ENCODE assay signal across 8 mouse cellular contexts in the genomic region with DNA sequence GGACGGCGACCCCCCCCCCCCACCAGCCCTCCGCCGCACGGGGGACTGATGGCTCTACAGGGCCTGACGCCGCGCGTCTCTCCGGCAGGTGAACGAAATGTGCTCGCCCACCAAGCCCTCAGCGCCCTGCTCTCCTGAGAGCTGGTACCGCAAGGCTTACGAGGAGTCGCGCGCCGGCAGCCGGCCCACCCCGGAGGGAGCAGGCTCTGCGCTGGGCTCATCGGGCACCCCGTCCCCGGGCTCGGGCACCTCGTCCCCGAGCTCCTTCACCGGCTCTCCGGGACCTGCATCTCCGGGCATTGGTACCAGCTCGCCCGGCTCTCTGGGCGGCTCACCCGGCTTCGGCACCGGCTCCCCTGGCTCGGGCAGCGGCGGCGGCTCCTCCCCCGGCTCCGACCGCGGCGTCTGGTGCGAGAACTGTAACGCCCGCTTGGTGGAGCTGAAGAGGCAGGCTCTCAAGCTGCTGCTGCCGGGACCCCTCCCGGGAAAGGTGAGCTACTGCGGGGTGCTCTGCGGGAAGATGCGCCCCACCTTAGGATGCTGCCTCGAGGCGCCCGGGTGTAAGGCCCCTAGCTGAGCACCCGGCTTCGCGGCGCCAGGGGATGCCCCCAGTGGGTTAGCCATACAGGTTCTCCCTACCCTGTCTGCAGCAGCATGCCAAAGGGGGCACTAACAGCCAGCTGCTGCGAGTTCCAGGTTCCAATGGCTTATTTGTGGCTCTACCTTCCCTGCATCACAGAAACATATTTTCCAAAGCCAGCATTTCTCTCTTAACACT. TPM values are rescaled to one million over a fixed set of nuclear protein-coding genes. Genes with fewer than 3 reads are reported as not detected.
DNase-seq lines count a peak whose midpoint lies in the region; ATAC-seq lines count a peak whose summit lies in the region.

No protein-coding gene starts in this region.

- peak; percentile 50 for DNase-seq in CD4-positive helper T cell, adult 2 months (ENCODE audit: low read depth, low spot score)
- peak; percentile 81 to 89 for DNase-seq in heart, postnatal 14 days
- peak; percentile 90 to 93 for DNase-seq in kidney, postnatal 4 days
- peak; percentile 86 for DNase-seq in testis, postnatal 10 days (ENCODE audit: low spot score)

- peaks cover 7% of the 10 kb centered on the region; the same call in 1 of the 2 replicates for H3K27me3 ChIP-seq in forebrain, embryonic 16.5 days (replicated peaks; ENCODE audit: control insufficient read depth, insufficient read depth, low read length)
- peaks cover 92% of the 10 kb centered on the region for H3K27me3 ChIP-seq in liver, embryonic 15.5 days
- H3K27me3 ChIP-seq in neural tube, embryonic 12.5 days (replicated peaks): peaks cover 7% of the 10 kb centered on the region; the same call in 1 of the 2 replicates

- no peaks in the 10 kb centered on the region for H3K36me3 ChIP-seq in forebrain, embryonic 16.5 days (ENCODE audit: control insufficient read depth, insufficient read depth)
- H3K36me3 ChIP-seq in liver, embryonic 15.5 days (replicated peaks): no peaks in the 10 kb centered on the region
- no peaks in the 10 kb centered on the region for H3K36me3 ChIP-seq in neural tube, embryonic 12.5 days

- H3K9ac ChIP-seq in forebrain, embryonic 16.5 days (replicated peaks; ENCODE audit: low read depth, low read length): peak overlapping the region; percentile 68
- no peak overlapping the region for H3K9ac ChIP-seq in liver, embryonic 15.5 days
- H3K9ac ChIP-seq in neural tube, embryonic 12.5 days: peak overlapping the region; percentile 80

- H3K27ac ChIP-seq in forebrain, embryonic 16.5 days (ENCODE audit: low read length): no peak overlapping the region
- no peak overlapping the region for H3K27ac ChIP-seq in liver, embryonic 15.5 days (replicated peaks)
- 0 out of 2 replicates have a peak overlapping the region, but pooled peaks have one; percentile 43 for H3K27ac ChIP-seq in neural tube, embryonic 12.5 days

- H3K4me1 ChIP-seq in forebrain, embryonic 16.5 days (replicated peaks; ENCODE audit: control insufficient read depth, insufficient read depth, low read length): peaks cover 24% of the 10 kb centered on the region
- peaks cover 36% of the 10 kb centered on the region for H3K4me1 ChIP-seq in liver, embryonic 15.5 days (replicated peaks)
- peaks cover 32% of the 10 kb centered on the region for H3K4me1 ChIP-seq in neural tube, embryonic 12.5 days

- peak overlapping the region; percentile 93 for H3K4me2 ChIP-seq in forebrain, embryonic 16.5 days (ENCODE audit: low read length)
- peak overlapping the region; percentile 74 for H3K4me2 ChIP-seq in liver, embryonic 15.5 days
- H3K4me2 ChIP-seq in neural tube, embryonic 12.5 days (replicated peaks): peak overlapping the region; percentile 100

- peak; percentile 47 for ATAC-seq in cerebellum, adult (ENCODE audit: insufficient number of reproducible peaks, low FRiP score, low TSS enrichment)
- ATAC-seq in forebrain, embryonic 16.5 days: peak; percentile 49
- ATAC-seq in liver, embryonic 15.5 days (ENCODE audit: insufficient read depth): 0 out of 2 replicates have a peak, but pooled peaks have one; percentile 22
- peak; percentile 45 for ATAC-seq in neural tube, embryonic 12.5 days (ENCODE audit: low FRiP score, low read depth)

- H3K9me3 ChIP-seq in forebrain, embryonic 16.5 days (ENCODE audit: control insufficient read depth, low read length): no peaks in the 10 kb centered on the region
- H3K9me3 ChIP-seq in liver, embryonic 15.5 days (replicated peaks): no peaks in the 10 kb centered on the region
- H3K9me3 ChIP-seq in neural tube, embryonic 12.5 days: no peaks in the 10 kb centered on the region

- peak overlapping the region; percentile 74 for H3K4me3 ChIP-seq in forebrain, embryonic 16.5 days (replicated peaks; ENCODE audit: low read length)
- peak overlapping the region; percentile 51 for H3K4me3 ChIP-seq in liver, embryonic 15.5 days (replicated peaks)
- peak overlapping the region; percentile 71 for H3K4me3 ChIP-seq in neural tube, embryonic 12.5 days

- under 1% methylated on average over 61 of the region's 62 CpGs for WGBS in forebrain, embryonic 16.5 days
- WGBS in liver, embryonic 15.5 days (ENCODE audit: insufficient replicate concordance): 1% methylated on average over 62 of the region's 62 CpGs
- under 1% methylated on average over 62 of the region's 62 CpGs for WGBS in neural tube, embryonic 12.5 days

- intact Hi-C loops in heart, postnatal 14 days (cut with DNase I): loop anchor here (2.0 to 5.0 kb wide), 2 partner anchors 158 to 557 kb away; no protein-coding TSS in a partner anchor

RNA-seq across cellular contexts. Expression of a gene that starts 1.6 kb away (rescaled TPM):
- polyA plus RNA-seq in forebrain, embryonic 16.5 days (2015; fragmentation: Nextera tagmentation; extraction: Ambion mirVana): 4.7 and 5.3 TPM in 2 replicates
- total RNA-seq in heart, postnatal 14 days (2021): 1 to 10 TPM; 4.5 to 5.9 TPM
- polyA plus RNA-seq in liver, embryonic 15.5 days (2015; fragmentation: Nextera tagmentation; extraction: Ambion mirVana): 0.06 and 0.09 TPM in 2 replicates
- 11.2 and 12.6 TPM in 2 replicates for polyA plus RNA-seq in neural tube, embryonic 12.5 days (2016; fragmentation: Nextera tagmentation; extraction: Ambion mirVana)
